Mouse (Mus musculus): ENCODE results near the gene Mcm3ap.

DNA sequence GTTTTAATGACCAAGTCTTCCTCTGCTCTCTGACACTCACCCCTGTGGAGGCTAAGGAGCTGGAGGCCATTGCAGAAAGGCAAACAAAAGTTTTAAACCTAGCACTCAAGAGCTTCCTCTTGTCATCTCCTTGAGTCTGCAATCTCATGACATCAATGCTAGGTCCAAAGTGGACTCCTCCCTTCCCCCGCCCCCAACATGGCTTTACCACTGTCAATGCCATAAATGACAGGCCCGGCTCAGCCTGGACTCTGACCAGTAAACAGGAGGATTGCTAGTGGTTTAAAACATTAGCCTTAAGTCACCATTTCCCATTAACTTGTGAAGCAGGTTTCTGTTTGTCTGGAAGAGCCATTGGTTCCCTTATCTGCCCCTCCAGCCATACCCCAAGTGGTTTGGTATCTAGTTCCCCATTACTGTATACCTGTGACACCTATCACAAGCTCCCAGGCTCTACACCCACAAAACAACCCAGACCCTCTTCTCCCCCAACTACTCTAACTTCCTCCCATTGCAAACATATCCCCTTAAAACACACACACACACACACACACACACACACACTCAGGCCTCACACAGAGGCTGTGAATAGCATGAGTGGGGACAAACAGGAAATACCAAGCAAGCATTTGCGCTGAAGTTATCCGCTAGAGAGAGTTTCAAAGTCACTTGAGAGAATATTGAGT lies 22.6 kb upstream of the Mcm3ap start:
- TF ChIP-seq CTCF (IDR thresholded peaks at IDR 0.05; ENCODE audit: borderline replicate concordance, control insufficient read depth, extremely low read depth, insufficient read depth, low read length, poor library complexity) (no peak), POLR2A (IDR thresholded peaks at IDR 0.05; ENCODE audit: control insufficient read depth, extremely low read depth, insufficient read depth, low read length, poor library complexity) (no peak)
